Mouse (Mus musculus): ENCODE data around the gene Cisd3. TPM values are rescaled to one million over a fixed set of nuclear protein-coding genes. Genes with fewer than 3 reads are reported as not detected.

The Cisd3 gene
- total RNA-seq, 1 experiment: 49.9 TPM

- Histone ChIP-seq H3K36me3 (ENCODE audit: control insufficient read depth, insufficient read depth, low read length, poor library complexity, severe bottlenecking) (peaks cover 22% of the 10 kb centered on the region), H3K4me1 (ENCODE audit: control insufficient read depth in 2 of 2, insufficient read depth in 2 of 2, low read length in 2 of 2, poor library complexity in 1 of 2) (peaks cover 3 to 28% of the 10 kb centered on the region in 2 experiments; a peak in 3 of 4 replicates), H3K27ac (ENCODE audit: insufficient read depth, low read depth, low read length, poor library complexity, severe bottlenecking) (no peak overlapping the region; the same call in 1 of the 2 replicates), H3K9ac (ENCODE audit: insufficient read depth, low read depth, low read length, poor library complexity, severe bottlenecking) (peak overlapping the region; percentile 4; the same call in 1 of the 2 replicates), H3K9me3 (ENCODE audit: control insufficient read depth, insufficient read depth, low read depth, low read length) (no peaks in the 10 kb centered on the region), H3K4me3 (ENCODE audit: insufficient read depth in 1 of 2, low read depth in 1 of 2, low read length in 2 of 2, poor library complexity in 1 of 2, severe bottlenecking in 1 of 2) (peak overlapping the region in 1 of 2 experiments; percentile 22; a peak in 2 of 4 replicates)
- TF ChIP-seq MAFK (IDR thresholded peaks at IDR 0.05; ENCODE audit: insufficient read depth, low read depth, low read length) (no peak), CHD2 (IDR thresholded peaks at IDR 0.05; ENCODE audit: low read depth, low read length) (no peak), ZNF384 (IDR thresholded peaks at IDR 0.05; ENCODE audit: low read depth, low read length) (peak; percentile 92), HCFC1 (IDR thresholded peaks at IDR 0.05; ENCODE audit: borderline replicate concordance, insufficient read depth, low read length) (no peak), ZC3H11A (IDR thresholded peaks at IDR 0.05; ENCODE audit: borderline replicate concordance, low read depth, low read length) (no peak)
- in situ Hi-C loops (cut with MboI; ENCODE audit: low sequenced_read_pairs in 2 of 2, unreplicated experiment in 2 of 2): loop anchor here in 1 of 2 experiments (10.0 kb wide), 1 partner anchor 62 kb away; no protein-coding TSS in a partner anchor
- DNase-seq (ENCODE audit: low read depth, low spot score): no peak
Observed at GRCm38 (mm10) chr11:97696669-97697068, 11.0 kb downstream of the Cisd3 start.

- H3K4me1 ChIP-seq (ENCODE audit: control insufficient read depth in 2 of 2, insufficient read depth in 2 of 2, low read length in 2 of 2, poor library complexity in 1 of 2): peaks cover 3 to 31% of the 10 kb centered on the region in 2 experiments; a peak in 3 of 4 replicates
- H3K9ac ChIP-seq (ENCODE audit: insufficient read depth, low read depth, low read length, poor library complexity, severe bottlenecking): peak overlapping the region; percentile 98; the same call in 1 of the 2 replicates
- peak overlapping the region; percentile 88 to 93 for H3K4me3 ChIP-seq (ENCODE audit: insufficient read depth in 1 of 2, low read depth in 1 of 2, low read length in 2 of 2, poor library complexity in 1 of 2, severe bottlenecking in 1 of 2)
Observed at GRCm38 (mm10) chr11:97697199-97697890, 11.7 kb downstream of the Cisd3 start.

GRCm38 (mm10) chr11:97697891-97698529 is 12.4 kb downstream of the Cisd3 start:
- Histone ChIP-seq H3K9me3 (ENCODE audit: control insufficient read depth, insufficient read depth, low read depth, low read length) (no peaks in the 10 kb centered on the region), H3K9ac (ENCODE audit: insufficient read depth, low read depth, low read length, poor library complexity, severe bottlenecking) (peak overlapping the region; percentile 98), H3K27ac (ENCODE audit: insufficient read depth, low read depth, low read length, poor library complexity, severe bottlenecking) (peak overlapping the region; percentile 61), H3K4me3 (ENCODE audit: insufficient read depth in 1 of 2, low read depth in 1 of 2, low read length in 2 of 2, poor library complexity in 1 of 2, severe bottlenecking in 1 of 2) (peak overlapping the region; percentile 88 to 93), H3K36me3 (ENCODE audit: control insufficient read depth, insufficient read depth, low read length, poor library complexity, severe bottlenecking) (peaks cover 8% of the 10 kb centered on the region), H3K4me1 (ENCODE audit: control insufficient read depth in 2 of 2, insufficient read depth in 2 of 2, low read length in 2 of 2, poor library complexity in 1 of 2) (peaks cover 3 to 31% of the 10 kb centered on the region in 2 experiments; a peak in 3 of 4 replicates)
- no peak for DNase-seq (ENCODE audit: low read depth, low spot score)
- TF ChIP-seq MAFK (IDR thresholded peaks at IDR 0.05; ENCODE audit: insufficient read depth, low read depth, low read length) (no peak), HCFC1 (IDR thresholded peaks at IDR 0.05; ENCODE audit: borderline replicate concordance, insufficient read depth, low read length) (no peak), CHD2 (IDR thresholded peaks at IDR 0.05; ENCODE audit: low read depth, low read length) (no peak), ZNF384 (IDR thresholded peaks at IDR 0.05; ENCODE audit: low read depth, low read length) (no peak), ZC3H11A (IDR thresholded peaks at IDR 0.05; ENCODE audit: borderline replicate concordance, low read depth, low read length) (no peak)
- in situ Hi-C loops (cut with MboI; ENCODE audit: low sequenced_read_pairs in 2 of 2, unreplicated experiment in 2 of 2): loop anchor here in 1 of 2 experiments (10.0 kb wide), 1 partner anchor 63 kb away; no protein-coding TSS in a partner anchor

More at GRCm38 (mm10) chr11:97697199-97697890, 11.7 kb downstream of the Cisd3 start:
- Histone ChIP-seq H3K27ac (ENCODE audit: insufficient read depth, low read depth, low read length, poor library complexity, severe bottlenecking) (peak overlapping the region; percentile 61; the same call in 1 of the 2 replicates), H3K36me3 (ENCODE audit: control insufficient read depth, insufficient read depth, low read length, poor library complexity, severe bottlenecking) (peaks cover 15% of the 10 kb centered on the region), H3K9me3 (ENCODE audit: control insufficient read depth, insufficient read depth, low read depth, low read length) (no peaks in the 10 kb centered on the region)
- in situ Hi-C loops (cut with MboI; ENCODE audit: low sequenced_read_pairs in 2 of 2, unreplicated experiment in 2 of 2): loop anchor here in 1 of 2 experiments (10.0 kb wide), 1 partner anchor 63 kb away; no protein-coding TSS in a partner anchor
- TF ChIP-seq CHD2 (IDR thresholded peaks at IDR 0.05; ENCODE audit: low read depth, low read length): no peak
- no peak for TF ChIP-seq ZNF384 (IDR thresholded peaks at IDR 0.05; ENCODE audit: low read depth, low read length)
- TF ChIP-seq HCFC1 (IDR thresholded peaks at IDR 0.05; ENCODE audit: borderline replicate concordance, insufficient read depth, low read length): no peak
- no peak for TF ChIP-seq MAFK (IDR thresholded peaks at IDR 0.05; ENCODE audit: insufficient read depth, low read depth, low read length)
- TF ChIP-seq ZC3H11A (IDR thresholded peaks at IDR 0.05; ENCODE audit: borderline replicate concordance, low read depth, low read length): no peak
- DNase-seq (ENCODE audit: low read depth, low spot score): no peak

GRCm38 (mm10) chr11:97698741-97699611 is 13.3 kb downstream of the Cisd3 start:
- peak; percentile 86 for DNase-seq (ENCODE audit: low read depth, low spot score)

More at GRCm38 (mm10) chr11:97698741-97699611, 13.3 kb downstream of the Cisd3 start:
- H3K9me3 ChIP-seq (ENCODE audit: control insufficient read depth, insufficient read depth, low read depth, low read length): no peaks in the 10 kb centered on the region
- H3K4me1 ChIP-seq (ENCODE audit: control insufficient read depth in 2 of 2, insufficient read depth in 2 of 2, low read length in 2 of 2, poor library complexity in 1 of 2): peaks cover 3 to 31% of the 10 kb centered on the region in 2 experiments; a peak in 3 of 4 replicates
- TF ChIP-seq HCFC1 (IDR thresholded peaks at IDR 0.05; ENCODE audit: borderline replicate concordance, insufficient read depth, low read length): no peak
- TF ChIP-seq ZC3H11A (IDR thresholded peaks at IDR 0.05; ENCODE audit: borderline replicate concordance, low read depth, low read length): no peak
- TF ChIP-seq ZNF384 (IDR thresholded peaks at IDR 0.05; ENCODE audit: low read depth, low read length): no peak
- no peak for TF ChIP-seq CHD2 (IDR thresholded peaks at IDR 0.05; ENCODE audit: low read depth, low read length)
- TF ChIP-seq MAFK (IDR thresholded peaks at IDR 0.05; ENCODE audit: insufficient read depth, low read depth, low read length): no peak
- H3K27ac ChIP-seq (ENCODE audit: insufficient read depth, low read depth, low read length, poor library complexity, severe bottlenecking): peak overlapping the region; percentile 96
- in situ Hi-C loops (cut with MboI; ENCODE audit: low sequenced_read_pairs in 2 of 2, unreplicated experiment in 2 of 2): loop anchor here in 1 of 2 experiments (10.0 kb wide), 1 partner anchor 64 kb away; no protein-coding TSS in a partner anchor
- peaks cover 5% of the 10 kb centered on the region; the same call in 1 of the 2 replicates for H3K36me3 ChIP-seq (ENCODE audit: control insufficient read depth, insufficient read depth, low read length, poor library complexity, severe bottlenecking)
- peak overlapping the region; percentile 98 for H3K9ac ChIP-seq (ENCODE audit: insufficient read depth, low read depth, low read length, poor library complexity, severe bottlenecking)
- H3K4me3 ChIP-seq (ENCODE audit: insufficient read depth in 1 of 2, low read depth in 1 of 2, low read length in 2 of 2, poor library complexity in 1 of 2, severe bottlenecking in 1 of 2): peak overlapping the region; percentile 88 to 93

Data from ES-E14 (cell line).